Mouse (Mus musculus): Measurements from ENCODE around the gene Btbd6. TPM values are rescaled to one million over a fixed set of nuclear protein-coding genes. Genes with fewer than 3 reads are reported as not detected.

Gene Btbd6
- polyA plus RNA-seq (2012; rRNA removed): 5.5 and 7.5 TPM in 2 replicates

DNA sequence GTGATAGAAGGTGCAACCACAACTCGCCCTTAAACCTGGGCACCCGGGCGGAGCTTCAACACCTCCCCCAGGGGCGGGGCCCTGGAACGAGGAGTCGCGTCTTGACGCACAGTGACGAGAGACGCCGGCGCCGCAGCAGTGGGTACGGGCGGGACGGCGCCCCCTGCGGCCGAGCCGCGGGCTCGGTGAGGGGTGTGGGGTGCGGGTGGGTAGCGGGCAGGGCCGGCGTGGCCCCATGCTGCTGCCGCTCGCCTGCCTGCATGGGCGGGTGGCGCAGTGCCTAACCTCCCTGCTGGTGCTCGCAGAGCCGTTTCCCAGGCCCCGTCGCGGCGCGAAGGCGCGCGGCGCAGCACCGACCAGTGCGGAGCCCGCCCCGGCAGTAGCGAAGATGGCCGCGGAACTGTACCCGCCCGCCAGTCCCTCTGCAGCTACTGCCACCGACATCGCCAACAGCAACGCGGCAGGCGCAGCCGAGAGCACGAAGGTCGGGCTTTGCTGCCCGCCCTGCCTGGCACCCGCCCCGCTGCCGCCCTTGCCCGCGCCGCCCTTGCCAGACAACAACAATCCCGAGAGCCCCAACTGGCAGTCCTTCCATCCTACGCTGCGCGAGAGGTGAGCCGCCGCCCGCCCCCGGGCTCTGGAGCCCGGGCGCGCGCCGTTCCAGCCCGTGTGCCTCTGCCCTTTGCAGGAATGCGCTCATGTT, at the start of gene Btbd6:
Btbd6 (plus strand) TSS at position 112 of the 703 bp plus-strand sequence.
- TF ChIP-seq POLR2A (IDR thresholded peaks at IDR 0.05; ENCODE audit: control insufficient read depth, low read depth, low read length) (peak; percentile 62), CTCF (IDR thresholded peaks at IDR 0.05; ENCODE audit: control insufficient read depth, insufficient read depth, insufficient replicate concordance, low read depth, low read length) (no peak)
- Histone ChIP-seq H3K27ac (ENCODE audit: control insufficient read depth, insufficient read depth, low read depth, low read length) (peak within 1 kb of the TSS; percentile 37), H3K36me3 (ENCODE audit: control insufficient read depth, insufficient read depth, low read length) (peaks cover 1% of the 10 kb centered on the region), H3K27me3 (ENCODE audit: control insufficient read depth, insufficient read depth, low read length) (no peaks in the 10 kb centered on the region), H3K4me1 (ENCODE audit: control insufficient read depth, insufficient read depth, low read length) (peaks cover 6% of the 10 kb centered on the region), H3K4me3 (ENCODE audit: control insufficient read depth, low read depth, low read length) (peak within 1 kb of the TSS; percentile 81)

DNA sequence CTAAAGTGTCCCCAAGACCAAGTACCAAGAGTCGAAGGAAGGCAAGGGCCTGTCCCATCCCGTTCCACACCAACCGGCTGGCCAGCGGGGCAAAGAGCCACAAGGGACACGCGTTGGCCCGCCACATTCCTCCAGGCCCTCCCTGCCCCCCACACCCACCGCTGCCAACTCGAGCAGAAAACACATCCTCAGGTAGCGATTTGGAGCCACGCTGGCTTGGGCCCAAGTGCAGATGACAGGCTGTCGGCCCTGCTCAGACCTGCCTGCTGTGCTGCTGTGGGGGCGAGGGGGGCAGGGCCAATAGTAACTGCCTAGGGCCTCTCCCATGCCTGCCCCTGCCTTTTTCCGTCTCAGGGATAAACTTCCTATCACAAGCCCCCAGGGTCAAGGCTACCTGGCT, 49.0 kb upstream of the Btbd6 start:
- Histone ChIP-seq H3K36me3 (ENCODE audit: control insufficient read depth, insufficient read depth, low read length) (no peaks in the 10 kb centered on the region), H3K27ac (ENCODE audit: control insufficient read depth, insufficient read depth, low read depth, low read length) (no peak overlapping the region), H3K4me1 (ENCODE audit: control insufficient read depth, insufficient read depth, low read length) (peaks cover 12% of the 10 kb centered on the region), H3K27me3 (ENCODE audit: control insufficient read depth, insufficient read depth, low read length) (no peaks in the 10 kb centered on the region), H3K4me3 (ENCODE audit: control insufficient read depth, low read depth, low read length) (no peak overlapping the region)
- TF ChIP-seq POLR2A (IDR thresholded peaks at IDR 0.05; ENCODE audit: control insufficient read depth, low read depth, low read length) (no peak), CTCF (IDR thresholded peaks at IDR 0.05; ENCODE audit: control insufficient read depth, insufficient read depth, insufficient replicate concordance, low read depth, low read length) (no peak)

DNA sequence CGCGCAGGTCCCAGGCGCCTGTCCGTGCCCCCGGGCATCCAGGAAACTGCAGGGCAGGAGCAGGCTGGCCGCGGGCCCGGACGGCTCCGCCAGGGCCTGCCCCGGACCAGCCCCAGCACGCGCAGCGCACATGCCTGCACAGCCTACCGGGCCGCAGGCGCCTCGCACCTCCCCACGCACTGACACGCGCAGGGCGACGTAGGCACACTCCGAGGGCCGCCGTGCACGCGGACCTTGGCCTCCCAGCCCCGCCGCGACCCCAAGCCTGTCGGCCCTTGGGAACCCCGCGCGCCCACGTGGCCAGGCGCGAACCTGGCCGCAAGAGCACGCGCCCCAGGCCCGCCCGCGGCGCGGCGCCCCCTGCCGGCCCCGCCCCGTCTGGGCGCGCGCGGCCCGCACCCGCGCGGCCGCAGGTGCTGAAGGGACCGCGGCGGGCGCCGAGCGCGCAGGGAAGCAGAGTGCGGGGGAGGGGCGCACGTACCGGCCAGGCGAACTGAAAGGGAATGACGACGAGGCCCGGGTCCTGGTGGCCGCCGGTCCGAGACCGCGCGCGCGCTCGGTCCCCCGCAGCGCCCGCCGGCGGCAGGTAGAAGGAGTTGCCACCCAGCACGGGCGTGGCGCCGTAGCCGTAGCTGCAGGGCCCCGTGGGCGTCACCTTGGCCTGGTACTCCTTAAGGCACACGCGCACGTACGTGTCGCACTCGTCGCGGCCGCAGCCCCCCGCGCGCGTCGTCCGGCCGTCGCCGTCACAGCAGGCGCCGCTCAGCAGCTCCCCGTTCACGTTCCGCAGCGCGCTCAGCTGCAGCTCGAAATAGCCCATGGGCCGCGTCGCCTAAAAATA, 47.7 kb upstream of the Btbd6 start:
- Histone ChIP-seq H3K4me1 (ENCODE audit: control insufficient read depth, insufficient read depth, low read length) (peaks cover 12% of the 10 kb centered on the region), H3K27me3 (ENCODE audit: control insufficient read depth, insufficient read depth, low read length) (no peaks in the 10 kb centered on the region), H3K27ac (ENCODE audit: control insufficient read depth, insufficient read depth, low read depth, low read length) (peak overlapping the region; percentile 25; the same call in 1 of the 2 replicates), H3K36me3 (ENCODE audit: control insufficient read depth, insufficient read depth, low read length) (no peaks in the 10 kb centered on the region), H3K4me3 (ENCODE audit: control insufficient read depth, low read depth, low read length) (peak overlapping the region; percentile 77)
- TF ChIP-seq CTCF (IDR thresholded peaks at IDR 0.05; ENCODE audit: control insufficient read depth, insufficient read depth, insufficient replicate concordance, low read depth, low read length) (no peak), POLR2A (IDR thresholded peaks at IDR 0.05; ENCODE audit: control insufficient read depth, low read depth, low read length) (no peak)

DNA sequence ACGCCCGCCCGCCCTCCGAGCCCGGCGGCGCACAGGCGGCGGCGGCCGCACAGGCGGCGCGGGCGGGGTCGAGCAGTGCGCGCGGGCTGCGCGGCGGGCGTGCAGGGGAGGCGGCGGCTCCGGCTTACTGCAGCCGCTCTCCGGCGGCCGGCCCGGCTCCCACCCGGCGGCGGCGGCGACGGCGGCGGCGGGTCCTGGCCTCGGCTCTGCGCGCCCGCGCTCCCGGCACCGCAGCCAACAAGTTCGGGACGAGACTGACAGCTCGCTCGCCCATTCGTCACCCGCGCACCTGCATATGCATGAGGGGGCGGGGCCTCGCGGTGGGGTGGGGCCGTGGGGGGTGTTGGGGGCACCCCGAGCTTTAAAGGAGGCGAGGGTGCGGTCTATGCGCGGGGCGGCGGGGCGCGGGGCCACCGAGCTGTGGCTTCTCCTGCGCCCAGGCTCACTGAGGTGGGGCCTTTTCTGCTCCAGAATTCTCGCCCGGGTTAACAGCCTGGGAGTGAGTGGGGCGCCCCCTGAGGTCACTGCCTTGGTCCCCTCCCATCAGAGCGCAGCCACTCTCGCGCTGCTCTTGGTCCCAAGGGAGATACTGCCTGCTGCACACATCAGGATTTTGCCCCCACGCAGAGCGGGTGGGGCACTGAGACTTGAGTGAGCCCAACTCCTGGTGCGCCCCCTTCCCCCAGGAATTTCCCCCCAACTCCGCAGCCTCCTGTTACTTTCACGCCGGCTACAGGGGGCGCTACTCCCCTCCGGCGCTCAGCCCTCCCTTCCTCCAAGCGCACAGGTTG, 46.5 kb upstream of the Btbd6 start, which contains the start of gene Jag2:
Jag2 (minus strand) TSS at position 215 of the 791 bp plus-strand sequence.
- H3K4me1 ChIP-seq (ENCODE audit: control insufficient read depth, insufficient read depth, low read length): peaks cover 12% of the 10 kb centered on the region
- TF ChIP-seq POLR2A (IDR thresholded peaks at IDR 0.05; ENCODE audit: control insufficient read depth, low read depth, low read length): no peak
- TF ChIP-seq CTCF (IDR thresholded peaks at IDR 0.05; ENCODE audit: control insufficient read depth, insufficient read depth, insufficient replicate concordance, low read depth, low read length): 0 out of 2 replicates have a peak, but pooled peaks have one; percentile 11
- H3K27ac ChIP-seq (ENCODE audit: control insufficient read depth, insufficient read depth, low read depth, low read length): peak within 1 kb of the TSS; percentile 25; the same call in 1 of the 2 replicates

DNA sequence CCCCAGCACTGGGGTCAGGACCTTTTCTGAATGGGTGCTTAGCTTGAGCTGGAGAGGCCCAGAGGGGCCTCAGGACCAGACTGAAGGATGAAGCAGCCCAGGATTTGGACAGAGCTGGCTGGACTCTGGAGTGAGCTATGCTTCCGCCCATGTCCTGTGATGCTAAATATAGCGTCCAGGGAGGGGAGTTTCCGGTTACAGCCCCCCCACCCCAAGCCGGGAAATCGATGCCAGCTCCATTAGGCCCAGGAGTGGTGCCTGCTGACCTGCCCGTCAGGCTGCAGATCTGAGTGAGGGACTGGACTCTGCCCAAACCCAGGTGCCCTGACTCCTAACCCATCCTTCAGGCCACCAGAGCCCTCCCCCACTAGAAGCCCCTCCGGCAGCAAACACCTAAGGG, 43.6 kb upstream of the Btbd6 start:
- Histone ChIP-seq H3K4me1 (ENCODE audit: control insufficient read depth, insufficient read depth, low read length) (peaks cover 9% of the 10 kb centered on the region), H3K27ac (ENCODE audit: control insufficient read depth, insufficient read depth, low read depth, low read length) (no peak overlapping the region), H3K36me3 (ENCODE audit: control insufficient read depth, insufficient read depth, low read length) (no peaks in the 10 kb centered on the region), H3K27me3 (ENCODE audit: control insufficient read depth, insufficient read depth, low read length) (no peaks in the 10 kb centered on the region), H3K4me3 (ENCODE audit: control insufficient read depth, low read depth, low read length) (no peak overlapping the region)
- TF ChIP-seq POLR2A (IDR thresholded peaks at IDR 0.05; ENCODE audit: control insufficient read depth, low read depth, low read length) (no peak), CTCF (IDR thresholded peaks at IDR 0.05; ENCODE audit: control insufficient read depth, insufficient read depth, insufficient replicate concordance, low read depth, low read length) (no peak)

More for the DNA sequence above, 46.5 kb upstream of the Btbd6 start, which contains the start of gene Jag2:
- no peaks in the 10 kb centered on the region for H3K27me3 ChIP-seq (ENCODE audit: control insufficient read depth, insufficient read depth, low read length)
- H3K36me3 ChIP-seq (ENCODE audit: control insufficient read depth, insufficient read depth, low read length): no peaks in the 10 kb centered on the region
- H3K4me3 ChIP-seq (ENCODE audit: control insufficient read depth, low read depth, low read length): peak within 1 kb of the TSS; percentile 77

DNA sequence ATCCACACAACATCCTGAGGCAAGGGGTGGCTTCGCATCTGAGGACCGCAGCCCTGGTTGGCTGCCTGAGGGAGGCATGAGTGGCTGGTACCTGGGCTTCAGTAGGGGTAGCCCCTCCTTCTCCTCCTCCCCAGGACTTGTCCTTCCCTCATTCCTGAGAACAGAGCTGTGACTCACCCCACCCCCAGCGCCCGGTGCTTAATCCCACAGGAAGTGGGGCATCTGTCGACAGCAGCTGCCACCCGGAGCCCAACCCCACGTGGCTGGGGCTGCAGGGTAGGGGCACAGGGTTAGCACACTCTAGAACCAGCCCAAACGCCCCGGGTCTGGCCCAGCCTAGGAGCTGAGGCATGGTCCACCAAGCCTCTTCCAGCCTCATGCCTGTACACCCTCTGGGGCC, 38.4 kb upstream of the Btbd6 start:
- Histone ChIP-seq H3K4me3 (ENCODE audit: control insufficient read depth, low read depth, low read length) (no peak overlapping the region), H3K36me3 (ENCODE audit: control insufficient read depth, insufficient read depth, low read length) (no peaks in the 10 kb centered on the region), H3K27ac (ENCODE audit: control insufficient read depth, insufficient read depth, low read depth, low read length) (no peak overlapping the region), H3K4me1 (ENCODE audit: control insufficient read depth, insufficient read depth, low read length) (peaks cover 23% of the 10 kb centered on the region), H3K27me3 (ENCODE audit: control insufficient read depth, insufficient read depth, low read length) (no peaks in the 10 kb centered on the region)
- TF ChIP-seq POLR2A (IDR thresholded peaks at IDR 0.05; ENCODE audit: control insufficient read depth, low read depth, low read length): no peak
- TF ChIP-seq CTCF (IDR thresholded peaks at IDR 0.05; ENCODE audit: control insufficient read depth, insufficient read depth, insufficient replicate concordance, low read depth, low read length): no peak

Data from testis, adult 2 months (tissue).